Mouse (Mus musculus) cortical plate, adult 2 months (tissue): ENCODE results near the gene Tmem219.

Experiments used
- CTCF ChIP-seq: fragments of 200-500 bp; IDR thresholded peaks from 2 replicates; pipeline ENCODE4 v1.5.1; 2011; ENCODE audit warnings: mild to moderate bottlenecking, control low read depth, low read length; ENCODE audit not compliant: insufficient read depth; ENCODE audit errors: extremely low read depth
- POLR2A ChIP-seq: fragments of 200-500 bp; IDR thresholded peaks from 2 replicates; pipeline ENCODE4 v1.6.1; 2011; ENCODE audit warnings: mild to moderate bottlenecking, low read length, control low read depth; ENCODE audit not compliant: insufficient read depth; ENCODE audit errors: extremely low read depth

DNA sequence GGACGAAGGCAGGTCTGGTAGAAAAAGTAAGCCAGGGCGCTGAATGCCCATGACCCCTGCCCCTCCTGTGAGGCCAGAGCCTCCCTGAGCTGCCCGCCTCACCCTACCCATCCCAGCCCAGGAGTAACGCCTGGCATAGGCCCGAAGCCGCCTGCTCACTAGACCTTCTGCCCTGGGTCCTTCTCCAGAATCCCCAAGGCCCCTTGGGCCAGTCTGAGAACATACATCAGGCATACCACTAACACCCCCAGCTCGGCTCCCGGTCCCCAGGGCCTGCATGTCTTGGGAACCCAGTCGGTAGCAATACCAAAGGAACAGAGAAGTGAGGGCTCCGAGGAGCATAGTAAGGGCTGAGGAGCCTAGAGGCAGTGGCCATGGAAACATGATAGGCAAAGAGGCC is 25.9 kb upstream of the Tmem219 start:
- TF ChIP-seq POLR2A, result no peak
- no peak for TF ChIP-seq CTCF
